Mouse (Mus musculus): ENCODE results near the gene Caln1. TPM values are rescaled to one million over a fixed set of nuclear protein-coding genes. Genes with fewer than 3 reads are reported as not detected.

The Caln1 gene
- polyA plus RNA-seq, 1 experiment from 2014 or later = 0.21 TPM

GRCm38 (mm10) chr5:130712281-130712680 is 343.0 kb downstream of the Caln1 start:
- 73% methylated on average over 1 of the region's 1 CpGs for WGBS
- Histone ChIP-seq H3K27me3 (ENCODE audit: insufficient read depth, poor library complexity, severe bottlenecking) (no peaks in the 10 kb centered on the region), H3K4me3 (no peak overlapping the region), H3K36me3 (no peaks in the 10 kb centered on the region), H3K9me3 (no peaks in the 10 kb centered on the region), H3K4me1 (no peaks in the 10 kb centered on the region), H3K27ac (no peak overlapping the region)
- DNase-seq (ENCODE audit: low spot score) = no peak

DNA sequence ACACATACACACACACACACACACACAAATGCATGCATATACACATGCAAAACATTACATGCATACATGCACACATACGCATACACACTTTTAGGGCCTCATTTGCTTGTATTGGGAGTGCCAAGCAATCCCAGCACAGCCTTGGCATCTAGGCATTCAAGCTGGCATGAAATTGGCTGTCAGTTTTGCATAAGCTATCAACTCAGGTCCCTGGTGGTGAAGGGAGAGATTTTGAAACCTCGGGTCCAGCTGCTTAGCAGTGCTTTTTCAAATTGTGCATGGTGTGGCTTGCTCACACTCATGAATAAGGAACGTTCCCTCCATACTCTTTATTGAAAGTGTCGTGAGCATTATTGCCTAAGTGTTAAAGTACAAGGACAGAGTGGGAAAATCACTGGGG is 345.9 kb downstream of the Caln1 start:
- H3K27me3 ChIP-seq (ENCODE audit: insufficient read depth, poor library complexity, severe bottlenecking) = no peaks in the 10 kb centered on the region
- H3K4me3 ChIP-seq = no peak overlapping the region
- H3K27ac ChIP-seq = no peak overlapping the region
- no peaks in the 10 kb centered on the region for H3K9me3 ChIP-seq
- no peaks in the 10 kb centered on the region for H3K4me1 ChIP-seq
- 77% methylated on average over 4 of the region's 4 CpGs for WGBS
- H3K36me3 ChIP-seq = no peaks in the 10 kb centered on the region
- DNase-seq (ENCODE audit: low spot score) = no peak

DNA sequence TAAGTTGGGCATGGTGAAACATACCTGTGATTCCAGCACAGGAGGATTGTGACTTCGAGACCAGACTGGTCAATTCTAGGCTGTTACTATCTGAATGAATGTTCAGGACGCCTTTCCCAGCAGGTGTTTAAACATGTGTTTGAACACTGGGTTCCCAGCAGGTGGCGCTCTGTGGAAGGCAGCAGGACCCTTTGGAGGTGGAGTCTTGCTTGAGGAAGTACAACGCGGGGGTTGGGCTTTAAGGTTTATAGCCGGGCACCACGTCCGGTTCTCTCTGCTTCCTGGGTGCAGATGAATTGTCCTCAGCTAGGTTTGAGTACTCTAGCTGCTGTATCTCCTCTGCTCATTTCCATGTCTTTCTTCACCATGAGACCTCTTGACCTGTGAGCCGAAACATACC is 349.1 kb downstream of the Caln1 start:
- WGBS = 63% methylated on average over 9 of the region's 9 CpGs
- no peaks in the 10 kb centered on the region for H3K36me3 ChIP-seq
- DNase-seq (ENCODE audit: low spot score) = no peak
- no peaks in the 10 kb centered on the region for H3K4me1 ChIP-seq
- no peaks in the 10 kb centered on the region for H3K9me3 ChIP-seq
- no peaks in the 10 kb centered on the region for H3K27me3 ChIP-seq (ENCODE audit: insufficient read depth, poor library complexity, severe bottlenecking)
- H3K4me3 ChIP-seq = no peak overlapping the region
- no peak overlapping the region for H3K27ac ChIP-seq

GRCm38 (mm10) chr5:130742171-130742570 is 372.9 kb downstream of the Caln1 start:
- Histone ChIP-seq H3K4me1 (no peaks in the 10 kb centered on the region), H3K27me3 (ENCODE audit: insufficient read depth, poor library complexity, severe bottlenecking) (no peaks in the 10 kb centered on the region), H3K27ac (no peak overlapping the region), H3K9me3 (no peaks in the 10 kb centered on the region), H3K4me3 (no peak overlapping the region), H3K36me3 (no peaks in the 10 kb centered on the region)
- WGBS = 80% methylated on average over 13 of the region's 13 CpGs
- no peak for DNase-seq (ENCODE audit: low spot score)

GRCm38 (mm10) chr5:130757517-130757916 is 388.3 kb downstream of the Caln1 start:
- no peaks in the 10 kb centered on the region for H3K36me3 ChIP-seq
- no peak for DNase-seq (ENCODE audit: low spot score)
- no peaks in the 10 kb centered on the region for H3K4me1 ChIP-seq
- no peak overlapping the region for H3K27ac ChIP-seq
- 79% methylated on average over 3 of the region's 3 CpGs for WGBS
- no peaks in the 10 kb centered on the region for H3K27me3 ChIP-seq (ENCODE audit: insufficient read depth, poor library complexity, severe bottlenecking)
- no peak overlapping the region for H3K4me3 ChIP-seq
- H3K9me3 ChIP-seq = no peaks in the 10 kb centered on the region

- no peak for DNase-seq (ENCODE audit: low spot score)
- Histone ChIP-seq H3K36me3 (no peaks in the 10 kb centered on the region), H3K4me3 (no peak overlapping the region), H3K4me1 (no peaks in the 10 kb centered on the region), H3K27me3 (ENCODE audit: insufficient read depth, poor library complexity, severe bottlenecking) (no peaks in the 10 kb centered on the region), H3K27ac (no peak overlapping the region), H3K9me3 (no peaks in the 10 kb centered on the region)
- 95% methylated on average over 6 of the region's 6 CpGs for WGBS
These were observed 396.5 kb downstream of the Caln1 start for GRCm38 (mm10) chr5:130765784-130766183.

- Histone ChIP-seq H3K4me1 (no peaks in the 10 kb centered on the region), H3K4me3 (no peak overlapping the region), H3K27ac (no peak overlapping the region), H3K9me3 (no peaks in the 10 kb centered on the region), H3K27me3 (ENCODE audit: insufficient read depth, poor library complexity, severe bottlenecking) (no peaks in the 10 kb centered on the region), H3K36me3 (no peaks in the 10 kb centered on the region)
- 81% methylated on average over 5 of the region's 5 CpGs for WGBS
- DNase-seq (ENCODE audit: low spot score) = no peak
These were observed 401.9 kb downstream of the Caln1 start for GRCm38 (mm10) chr5:130771061-130771741.

- WGBS = 79% methylated on average over 6 of the region's 6 CpGs
- H3K4me3 ChIP-seq = no peak overlapping the region
- DNase-seq (ENCODE audit: low spot score) = no peak
- no peaks in the 10 kb centered on the region for H3K36me3 ChIP-seq
- H3K4me1 ChIP-seq = no peaks in the 10 kb centered on the region
- H3K27me3 ChIP-seq (ENCODE audit: insufficient read depth, poor library complexity, severe bottlenecking) = no peaks in the 10 kb centered on the region
- no peaks in the 10 kb centered on the region for H3K9me3 ChIP-seq
- H3K27ac ChIP-seq = no peak overlapping the region
These were observed 403.2 kb downstream of the Caln1 start for GRCm38 (mm10) chr5:130772491-130772890.

DNA sequence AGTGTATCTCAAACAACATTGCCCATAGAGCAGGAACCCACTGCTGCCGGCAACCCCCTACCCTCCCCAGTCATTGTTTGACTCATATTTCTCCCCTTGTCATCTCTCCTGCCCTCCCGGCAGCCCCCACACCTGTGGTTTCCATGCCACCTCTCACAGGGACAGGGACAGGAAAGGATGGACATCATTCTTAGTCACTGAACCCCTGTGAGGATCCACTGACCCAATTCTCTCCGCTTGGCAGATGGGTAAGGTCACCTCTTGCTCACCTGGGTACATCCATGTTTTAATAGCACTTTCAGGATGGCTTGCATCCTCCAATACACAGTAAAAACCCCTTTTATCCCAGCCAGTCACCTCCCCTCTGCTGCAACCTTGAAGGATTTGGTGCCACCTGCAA is 405.7 kb downstream of the Caln1 start:
- Histone ChIP-seq H3K4me1 (no peaks in the 10 kb centered on the region), H3K36me3 (no peaks in the 10 kb centered on the region), H3K9me3 (no peaks in the 10 kb centered on the region), H3K4me3 (no peak overlapping the region), H3K27me3 (ENCODE audit: insufficient read depth, poor library complexity, severe bottlenecking) (no peaks in the 10 kb centered on the region), H3K27ac (no peak overlapping the region)
- no peak for DNase-seq (ENCODE audit: low spot score)
- WGBS = 87% methylated on average over 3 of the region's 3 CpGs

- Histone ChIP-seq H3K27ac (no peak overlapping the region), H3K36me3 (no peaks in the 10 kb centered on the region)
- 77% methylated on average over 3 of the region's 3 CpGs for WGBS
These were observed 423.6 kb downstream of the Caln1 start for GRCm38 (mm10) chr5:130792755-130793452.

DNA sequence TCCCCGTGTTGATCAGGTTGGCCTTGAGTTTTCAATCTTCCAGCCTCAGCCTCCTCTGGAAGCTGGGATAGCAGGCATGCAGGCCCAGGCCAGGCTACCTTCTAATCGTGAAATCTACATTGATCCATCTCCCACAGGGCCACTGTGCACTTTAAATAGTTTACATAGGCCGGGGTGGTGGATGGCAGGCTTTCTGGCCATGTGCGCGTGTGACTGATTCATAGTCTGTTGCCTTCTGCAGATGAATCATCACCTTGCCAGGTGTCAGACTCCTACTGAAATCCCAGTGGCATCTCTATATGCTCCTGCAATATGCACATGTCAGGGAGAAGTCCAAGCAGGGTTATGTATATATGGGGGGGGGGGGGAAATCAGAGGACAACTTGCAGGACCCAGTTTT is 428.5 kb downstream of the Caln1 start:
- DNase-seq (ENCODE audit: low spot score) = no peak
- Histone ChIP-seq H3K9me3 (no peaks in the 10 kb centered on the region), H3K36me3 (no peaks in the 10 kb centered on the region), H3K4me1 (no peaks in the 10 kb centered on the region), H3K27ac (no peak overlapping the region), H3K4me3 (no peak overlapping the region), H3K27me3 (ENCODE audit: insufficient read depth, poor library complexity, severe bottlenecking) (no peaks in the 10 kb centered on the region)
- 80% methylated on average over 5 of the region's 5 CpGs for WGBS

More at GRCm38 (mm10) chr5:130792755-130793452, 423.6 kb downstream of the Caln1 start:
- no peaks in the 10 kb centered on the region for H3K4me1 ChIP-seq
- H3K4me3 ChIP-seq = no peak overlapping the region
- H3K27me3 ChIP-seq (ENCODE audit: insufficient read depth, poor library complexity, severe bottlenecking) = no peaks in the 10 kb centered on the region
- no peaks in the 10 kb centered on the region for H3K9me3 ChIP-seq
- DNase-seq (ENCODE audit: low spot score) = no peak

DNA sequence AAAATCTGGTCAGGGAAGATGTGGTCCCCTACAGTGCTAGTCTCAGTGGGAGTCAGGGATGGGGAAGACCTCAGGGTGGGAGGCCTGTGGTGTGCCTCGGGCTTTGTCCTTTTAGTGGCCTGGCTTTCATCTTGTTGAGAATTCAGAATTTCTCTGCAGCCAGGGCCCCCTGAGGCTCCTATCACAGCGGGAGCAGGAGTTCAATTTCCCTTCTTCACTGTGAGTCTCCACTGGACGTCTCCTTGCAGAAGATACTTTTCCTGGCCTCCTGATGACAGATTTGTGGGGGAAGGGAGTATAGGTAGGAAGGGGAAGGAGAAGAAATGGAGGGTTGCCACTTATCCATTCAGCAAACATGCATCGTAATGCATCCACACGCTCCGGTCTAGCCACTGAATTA is 441.1 kb downstream of the Caln1 start:
- no peaks in the 10 kb centered on the region for H3K4me1 ChIP-seq
- no peak overlapping the region for H3K4me3 ChIP-seq
- no peaks in the 10 kb centered on the region for H3K36me3 ChIP-seq
- DNase-seq (ENCODE audit: low spot score) = no peak
- 12% methylated on average over 6 of the region's 6 CpGs for WGBS
- no peaks in the 10 kb centered on the region for H3K27me3 ChIP-seq (ENCODE audit: insufficient read depth, poor library complexity, severe bottlenecking)
- no peak overlapping the region for H3K27ac ChIP-seq
- H3K9me3 ChIP-seq = no peaks in the 10 kb centered on the region

GRCm38 (mm10) chr5:130810846-130811245 is 441.6 kb downstream of the Caln1 start:
- Histone ChIP-seq H3K36me3 (no peaks in the 10 kb centered on the region), H3K27ac (no peak overlapping the region), H3K27me3 (ENCODE audit: insufficient read depth, poor library complexity, severe bottlenecking) (no peaks in the 10 kb centered on the region), H3K4me3 (no peak overlapping the region), H3K4me1 (no peaks in the 10 kb centered on the region), H3K9me3 (no peaks in the 10 kb centered on the region)
- DNase-seq (ENCODE audit: low spot score) = no peak
- WGBS = 25% methylated on average over 1 of the region's 1 CpGs

Data from heart, embryonic 10.5 days (tissue).